Mouse (Mus musculus): Measurements from ENCODE around the gene Gas2l2. TPM values are rescaled to one million over a fixed set of nuclear protein-coding genes. Genes with fewer than 3 reads are reported as not detected.

Gene Gas2l2
- total RNA-seq, 1 experiment: 0.09 TPM

- Histone ChIP-seq H3K27ac (ENCODE audit: insufficient read depth, low read depth, low read length, poor library complexity, severe bottlenecking) (no peak within 1 kb of the TSS), H3K4me1 (ENCODE audit: control insufficient read depth in 2 of 2, insufficient read depth in 2 of 2, low read length in 2 of 2, poor library complexity in 1 of 2) (peaks cover 4 to 7% of the 10 kb centered on the region in 2 experiments), H3K36me3 (ENCODE audit: control insufficient read depth, insufficient read depth, low read length, poor library complexity, severe bottlenecking) (no peaks in the 10 kb centered on the region), H3K9ac (ENCODE audit: insufficient read depth, low read depth, low read length, poor library complexity, severe bottlenecking) (peak within 1 kb of the TSS; percentile 68), H3K4me3 (ENCODE audit: insufficient read depth in 1 of 2, low read depth in 1 of 2, low read length in 2 of 2, poor library complexity in 1 of 2, severe bottlenecking in 1 of 2) (peak within 1 kb of the TSS; percentile 77 to 79), H3K9me3 (ENCODE audit: control insufficient read depth, insufficient read depth, low read depth, low read length) (no peaks in the 10 kb centered on the region)
- in situ Hi-C loops (cut with MboI; ENCODE audit: low sequenced_read_pairs in 2 of 2, unreplicated experiment in 2 of 2): loop anchor here in 1 of 2 experiments (25.0 kb wide), 1 partner anchor 347 kb away; the partner anchor contains the start of gene Slfn2
- TF ChIP-seq MAFK (IDR thresholded peaks at IDR 0.05; ENCODE audit: insufficient read depth, low read depth, low read length) (no peak), ZNF384 (IDR thresholded peaks at IDR 0.05; ENCODE audit: low read depth, low read length) (no peak), CHD2 (IDR thresholded peaks at IDR 0.05; ENCODE audit: low read depth, low read length) (no peak), HCFC1 (IDR thresholded peaks at IDR 0.05; ENCODE audit: borderline replicate concordance, insufficient read depth, low read length) (no peak), ZC3H11A (IDR thresholded peaks at IDR 0.05; ENCODE audit: borderline replicate concordance, low read depth, low read length) (no peak)
- DNase-seq (ENCODE audit: low read depth, low spot score): no peak
Observed at GRCm38 (mm10) chr11:83409087-83409754, 20.0 kb downstream of the Gas2l2 start, which contains the start of gene Rasl10b. Rasl10b (plus strand) TSS chr11:83409137.

DNA sequence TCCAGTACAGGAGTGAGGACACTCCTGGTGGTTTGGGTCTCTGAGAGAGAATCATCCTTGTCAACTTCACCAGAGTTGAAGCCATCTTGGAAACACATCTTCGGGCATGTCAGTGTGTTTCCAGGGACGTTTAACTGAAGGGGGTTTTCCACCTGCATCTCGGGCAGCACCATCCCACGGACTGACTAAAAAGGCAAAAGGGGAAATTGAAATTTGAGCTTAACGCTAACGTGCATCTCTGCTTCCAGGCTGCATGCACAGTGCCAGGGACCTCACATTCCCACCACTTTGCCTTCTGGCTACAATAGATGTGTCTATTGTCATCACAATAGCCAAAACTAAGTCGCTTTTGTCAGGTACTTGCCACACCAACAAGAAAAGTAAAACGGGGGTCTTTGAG is 21.0 kb downstream of the Gas2l2 start:
- H3K27ac ChIP-seq (ENCODE audit: insufficient read depth, low read depth, low read length, poor library complexity, severe bottlenecking): no peak overlapping the region
- in situ Hi-C loops (cut with MboI; ENCODE audit: low sequenced_read_pairs in 2 of 2, unreplicated experiment in 2 of 2): loop anchor here in 1 of 2 experiments (25.0 kb wide), 1 partner anchor 346 kb away; the partner anchor contains the start of gene Slfn2
- no peak for DNase-seq (ENCODE audit: low read depth, low spot score)
- H3K36me3 ChIP-seq (ENCODE audit: control insufficient read depth, insufficient read depth, low read length, poor library complexity, severe bottlenecking): peaks cover 3% of the 10 kb centered on the region; the same call in 1 of the 2 replicates
- no peak overlapping the region for H3K4me3 ChIP-seq (ENCODE audit: insufficient read depth in 1 of 2, low read depth in 1 of 2, low read length in 2 of 2, poor library complexity in 1 of 2, severe bottlenecking in 1 of 2)
- no peak overlapping the region for H3K9ac ChIP-seq (ENCODE audit: insufficient read depth, low read depth, low read length, poor library complexity, severe bottlenecking)
- peaks cover 4 to 7% of the 10 kb centered on the region in 2 experiments for H3K4me1 ChIP-seq (ENCODE audit: control insufficient read depth in 2 of 2, insufficient read depth in 2 of 2, low read length in 2 of 2, poor library complexity in 1 of 2)
- no peaks in the 10 kb centered on the region for H3K9me3 ChIP-seq (ENCODE audit: control insufficient read depth, insufficient read depth, low read depth, low read length)
- no peak for TF ChIP-seq HCFC1 (IDR thresholded peaks at IDR 0.05; ENCODE audit: borderline replicate concordance, insufficient read depth, low read length)
- TF ChIP-seq ZC3H11A (IDR thresholded peaks at IDR 0.05; ENCODE audit: borderline replicate concordance, low read depth, low read length): no peak
- TF ChIP-seq MAFK (IDR thresholded peaks at IDR 0.05; ENCODE audit: insufficient read depth, low read depth, low read length): no peak
- no peak for TF ChIP-seq ZNF384 (IDR thresholded peaks at IDR 0.05; ENCODE audit: low read depth, low read length)

DNA sequence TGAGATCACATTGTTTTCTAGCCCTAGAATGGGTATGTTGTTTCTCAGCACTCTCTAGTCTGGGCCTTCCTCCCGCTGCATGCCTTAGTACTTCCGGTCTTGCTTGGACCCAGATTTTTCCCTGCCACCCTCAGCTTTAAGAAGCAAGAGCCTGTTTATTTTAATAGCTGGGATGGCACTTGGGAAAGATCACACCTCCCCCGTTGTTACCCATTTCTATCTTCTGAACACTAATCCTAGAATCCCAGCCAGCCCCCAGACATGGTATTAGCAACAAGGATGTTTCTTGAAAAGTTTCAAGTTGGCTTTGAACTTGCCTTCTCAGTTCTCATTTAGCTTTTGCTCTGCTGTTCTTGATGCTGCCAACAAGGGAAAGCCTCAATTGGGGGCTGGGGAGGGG is 22.9 kb downstream of the Gas2l2 start:
- Histone ChIP-seq H3K9ac (ENCODE audit: insufficient read depth, low read depth, low read length, poor library complexity, severe bottlenecking) (no peak overlapping the region), H3K27ac (ENCODE audit: insufficient read depth, low read depth, low read length, poor library complexity, severe bottlenecking) (no peak overlapping the region), H3K9me3 (ENCODE audit: control insufficient read depth, insufficient read depth, low read depth, low read length) (no peaks in the 10 kb centered on the region), H3K4me1 (ENCODE audit: control insufficient read depth in 2 of 2, insufficient read depth in 2 of 2, low read length in 2 of 2, poor library complexity in 1 of 2) (peaks cover 4 to 10% of the 10 kb centered on the region in 2 experiments), H3K36me3 (ENCODE audit: control insufficient read depth, insufficient read depth, low read length, poor library complexity, severe bottlenecking) (peaks cover 6% of the 10 kb centered on the region), H3K4me3 (ENCODE audit: insufficient read depth in 1 of 2, low read depth in 1 of 2, low read length in 2 of 2, poor library complexity in 1 of 2, severe bottlenecking in 1 of 2) (no peak overlapping the region)
- no peak for DNase-seq (ENCODE audit: low read depth, low spot score)
- in situ Hi-C loops (cut with MboI; ENCODE audit: low sequenced_read_pairs in 2 of 2, unreplicated experiment in 2 of 2): loop anchor here in 1 of 2 experiments (25.0 kb wide), 1 partner anchor 344 kb away; the partner anchor contains the start of gene Slfn2
- TF ChIP-seq MAFK (IDR thresholded peaks at IDR 0.05; ENCODE audit: insufficient read depth, low read depth, low read length) (no peak), HCFC1 (IDR thresholded peaks at IDR 0.05; ENCODE audit: borderline replicate concordance, insufficient read depth, low read length) (no peak), CHD2 (IDR thresholded peaks at IDR 0.05; ENCODE audit: low read depth, low read length) (no peak), ZC3H11A (IDR thresholded peaks at IDR 0.05; ENCODE audit: borderline replicate concordance, low read depth, low read length) (no peak), ZNF384 (IDR thresholded peaks at IDR 0.05; ENCODE audit: low read depth, low read length) (no peak)

DNA sequence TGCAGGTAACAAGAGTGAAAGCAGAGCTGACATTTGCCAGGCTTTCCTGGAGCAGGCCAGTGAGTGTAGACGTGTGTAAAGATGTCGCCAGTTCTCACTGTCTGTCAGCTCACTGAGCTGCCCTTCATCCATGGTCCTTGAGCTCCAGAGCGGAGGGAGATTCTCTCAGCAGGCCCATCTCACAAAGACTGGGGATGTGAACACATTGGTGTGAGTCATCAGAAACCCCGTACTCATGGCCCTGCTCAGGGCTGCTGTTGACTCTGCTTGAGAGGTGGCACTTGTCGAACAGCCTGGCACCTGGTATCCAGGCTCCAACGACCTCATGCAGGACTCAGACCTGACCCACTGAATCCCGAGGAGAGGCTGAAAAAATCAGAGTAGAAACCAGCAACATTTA is 25.5 kb downstream of the Gas2l2 start:
- Histone ChIP-seq H3K36me3 (ENCODE audit: control insufficient read depth, insufficient read depth, low read length, poor library complexity, severe bottlenecking) (peaks cover 6% of the 10 kb centered on the region), H3K27ac (ENCODE audit: insufficient read depth, low read depth, low read length, poor library complexity, severe bottlenecking) (no peak overlapping the region), H3K9me3 (ENCODE audit: control insufficient read depth, insufficient read depth, low read depth, low read length) (no peaks in the 10 kb centered on the region), H3K9ac (ENCODE audit: insufficient read depth, low read depth, low read length, poor library complexity, severe bottlenecking) (no peak overlapping the region), H3K4me3 (ENCODE audit: insufficient read depth in 1 of 2, low read depth in 1 of 2, low read length in 2 of 2, poor library complexity in 1 of 2, severe bottlenecking in 1 of 2) (no peak overlapping the region), H3K4me1 (ENCODE audit: control insufficient read depth in 2 of 2, insufficient read depth in 2 of 2, low read length in 2 of 2, poor library complexity in 1 of 2) (peaks cover 1 to 3% of the 10 kb centered on the region in 2 experiments; a peak in 3 of 4 replicates)
- in situ Hi-C loops (cut with MboI; ENCODE audit: low sequenced_read_pairs in 2 of 2, unreplicated experiment in 2 of 2): loop anchor here in 1 of 2 experiments (25.0 kb wide), 1 partner anchor 341 kb away; the partner anchor contains the start of gene Slfn2
- DNase-seq (ENCODE audit: low read depth, low spot score): no peak
- TF ChIP-seq ZC3H11A (IDR thresholded peaks at IDR 0.05; ENCODE audit: borderline replicate concordance, low read depth, low read length) (no peak), ZNF384 (IDR thresholded peaks at IDR 0.05; ENCODE audit: low read depth, low read length) (no peak), CHD2 (IDR thresholded peaks at IDR 0.05; ENCODE audit: low read depth, low read length) (no peak), HCFC1 (IDR thresholded peaks at IDR 0.05; ENCODE audit: borderline replicate concordance, insufficient read depth, low read length) (no peak), MAFK (IDR thresholded peaks at IDR 0.05; ENCODE audit: insufficient read depth, low read depth, low read length) (no peak)

Measured in ES-E14 (cell line).